Mouse (Mus musculus) hindbrain, embryonic 13.5 days (tissue): ENCODE measurements at regions not wholly inside any gene's neighbourhood (a gene's known extent, or its start where the extent isn't known, plus 50 kb on each side); places are given as distances from the start of the nearest gene placed in this dataset.

Experiments used
- ATAC-seq: fragments of 200-750 bp; cut with Nextera tagmentation; 2 replicates; pipeline ENCODE4 v1.8.0; 2017; ENCODE audit warnings: moderate TSS enrichment; ENCODE audit not compliant: low FRiP score
- H3K27ac ChIP-seq: fragments of 300-500 bp; sonication (generic); 2 replicates; pipeline ENCODE4 v1.5.1; 2015; ENCODE audit warnings: inconsistent platforms, mild to moderate bottlenecking, moderate library complexity
- H3K27me3 ChIP-seq: fragments of 300-500 bp; sonication (generic); 2 replicates; pipeline ENCODE4 v1.6.1; 2015; ENCODE audit warnings: mild to moderate bottlenecking, inconsistent platforms
- H3K36me3 ChIP-seq: fragments of 300-500 bp; sonication (generic); 2 replicates; pipeline ENCODE4 v1.6.1; 2015; ENCODE audit warnings: mild to moderate bottlenecking, inconsistent platforms
- H3K4me1 ChIP-seq: fragments of 300-500 bp; sonication (generic); replicated peaks from 2 replicates; pipeline ENCODE4 v1.6.1; 2015; ENCODE audit warnings: inconsistent platforms
- H3K4me2 ChIP-seq: fragments of 300-500 bp; sonication (generic); 2 replicates; pipeline ENCODE4 v1.6.1; 2015; ENCODE audit warnings: inconsistent platforms, mild to moderate bottlenecking, moderate library complexity
- H3K4me3 ChIP-seq: fragments of 300-500 bp; sonication (generic); 2 replicates; pipeline ENCODE4 v1.5.1; 2015; ENCODE audit warnings: mild to moderate bottlenecking, inconsistent platforms
- H3K9ac ChIP-seq: fragments of 300-500 bp; sonication (generic); 2 replicates; pipeline ENCODE4 v1.6.1; 2015; ENCODE audit warnings: mild to moderate bottlenecking, inconsistent platforms
- H3K9me3 ChIP-seq: fragments of 300-500 bp; sonication (generic); 2 replicates; pipeline ENCODE4 v1.6.1; 2016; ENCODE audit warnings: inconsistent platforms
- WGBS: fragments of 180-500 bp; shearing (Covaris S2); methylation state at CpG from one replicate; pipeline ENCODE4 v1.1.7; 2015; 5-methylcytosine and 5-hydroxymethylcytosine counted together

GRCm38 (mm10) chr11:109034596-109034995 lies 109.6 kb downstream of the E030025P04Rik start:
- ATAC-seq = no peak
- Histone ChIP-seq H3K4me1 (peaks cover 27% of the 10 kb centered on the region), H3K36me3 (no peaks in the 10 kb centered on the region), H3K9me3 (no peaks in the 10 kb centered on the region), H3K9ac (no peak overlapping the region), H3K4me2 (no peak overlapping the region), H3K27ac (no peak overlapping the region), H3K4me3 (no peak overlapping the region), H3K27me3 (no peaks in the 10 kb centered on the region)
- WGBS = 83% methylated on average over 1 of the region's 1 CpGs

DNA sequence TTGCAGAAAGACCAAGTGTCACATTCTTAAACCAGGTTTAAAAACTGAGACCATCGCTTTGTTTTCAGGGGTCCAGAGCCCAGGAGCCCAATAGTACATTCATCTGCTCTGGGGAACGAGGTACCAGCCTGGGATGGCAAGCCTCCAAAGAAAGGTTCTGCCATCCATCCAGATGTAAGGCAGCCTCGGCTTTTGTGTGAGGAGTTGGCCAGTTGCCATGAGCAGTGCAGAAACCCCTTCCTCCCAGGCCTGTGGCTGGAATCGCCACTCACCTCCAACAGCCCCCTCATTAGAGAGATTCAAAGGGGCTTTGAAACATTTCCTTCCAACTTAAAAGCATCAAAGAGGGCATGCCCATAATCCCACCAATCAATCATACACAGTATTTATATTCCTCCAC lies 110.1 kb downstream of the E030025P04Rik start:
- H3K9ac ChIP-seq = no peak overlapping the region
- H3K27ac ChIP-seq = no peak overlapping the region
- peaks cover 25% of the 10 kb centered on the region for H3K4me1 ChIP-seq
- 43% methylated on average over 4 of the region's 4 CpGs for WGBS
- ATAC-seq = no peak
- H3K4me2 ChIP-seq = no peak overlapping the region
- no peaks in the 10 kb centered on the region for H3K36me3 ChIP-seq
- H3K27me3 ChIP-seq = no peaks in the 10 kb centered on the region
- H3K4me3 ChIP-seq = no peak overlapping the region
- no peaks in the 10 kb centered on the region for H3K9me3 ChIP-seq

GRCm38 (mm10) chr11:109032729-109033128 lies 111.4 kb downstream of the E030025P04Rik start:
- Histone ChIP-seq H3K27ac (peak overlapping the region; percentile 58; the same call in 1 of the 2 replicates), H3K27me3 (no peaks in the 10 kb centered on the region), H3K4me2 (no peak overlapping the region), H3K4me1 (peaks cover 25% of the 10 kb centered on the region), H3K9ac (no peak overlapping the region), H3K9me3 (no peaks in the 10 kb centered on the region), H3K4me3 (no peak overlapping the region), H3K36me3 (no peaks in the 10 kb centered on the region)
- ATAC-seq = peak; percentile 63
- 15% methylated on average over 6 of the region's 6 CpGs for WGBS

DNA sequence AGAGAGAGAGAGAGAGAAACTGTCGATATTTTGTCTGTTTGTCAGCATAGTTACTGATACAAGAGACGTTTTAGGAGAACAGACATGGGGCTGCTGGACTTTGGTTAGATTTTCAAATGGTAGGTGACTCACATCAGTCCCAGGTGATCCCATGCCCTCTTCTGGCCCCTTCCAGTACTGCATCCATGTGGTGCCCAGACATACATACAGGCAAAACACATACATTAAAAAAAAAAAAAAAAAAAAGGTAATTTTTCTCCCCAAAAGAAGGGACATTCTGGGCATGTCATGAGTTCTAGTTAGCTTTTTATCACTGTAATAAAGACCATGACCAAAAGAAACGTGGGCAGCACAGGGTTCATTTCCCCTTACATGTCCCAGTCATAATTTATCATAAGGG lies 110.3 kb downstream of the Axin2 start:
- Histone ChIP-seq H3K4me3 (no peak overlapping the region), H3K9ac (no peak overlapping the region), H3K36me3 (no peaks in the 10 kb centered on the region), H3K27me3 (no peaks in the 10 kb centered on the region), H3K27ac (no peak overlapping the region), H3K4me2 (no peak overlapping the region), H3K9me3 (no peaks in the 10 kb centered on the region), H3K4me1 (peaks cover 25% of the 10 kb centered on the region)
- no peak for ATAC-seq
- 36% methylated on average over 3 of the region's 3 CpGs for WGBS

GRCm38 (mm10) chr11:109029894-109030293 lies 109.7 kb downstream of the Axin2 start:
- Histone ChIP-seq H3K27me3 (no peaks in the 10 kb centered on the region), H3K9me3 (no peaks in the 10 kb centered on the region), H3K4me2 (no peak overlapping the region), H3K9ac (no peak overlapping the region), H3K27ac (no peak overlapping the region), H3K36me3 (no peaks in the 10 kb centered on the region), H3K4me3 (no peak overlapping the region), H3K4me1 (peaks cover 25% of the 10 kb centered on the region)
- ATAC-seq = no peak
- WGBS = 54% methylated on average over 7 of the region's 7 CpGs

- Histone ChIP-seq H3K9me3 (no peaks in the 10 kb centered on the region), H3K4me1 (no peaks in the 10 kb centered on the region), H3K27ac (no peak overlapping the region), H3K27me3 (no peaks in the 10 kb centered on the region), H3K4me2 (no peak overlapping the region), H3K9ac (no peak overlapping the region), H3K4me3 (no peak overlapping the region), H3K36me3 (no peaks in the 10 kb centered on the region)
- WGBS = 79% methylated on average over 7 of the region's 7 CpGs
- ATAC-seq = no peak
These were observed 94.7 kb downstream of the Axin2 start for GRCm38 (mm10) chr11:109014806-109015205.

DNA sequence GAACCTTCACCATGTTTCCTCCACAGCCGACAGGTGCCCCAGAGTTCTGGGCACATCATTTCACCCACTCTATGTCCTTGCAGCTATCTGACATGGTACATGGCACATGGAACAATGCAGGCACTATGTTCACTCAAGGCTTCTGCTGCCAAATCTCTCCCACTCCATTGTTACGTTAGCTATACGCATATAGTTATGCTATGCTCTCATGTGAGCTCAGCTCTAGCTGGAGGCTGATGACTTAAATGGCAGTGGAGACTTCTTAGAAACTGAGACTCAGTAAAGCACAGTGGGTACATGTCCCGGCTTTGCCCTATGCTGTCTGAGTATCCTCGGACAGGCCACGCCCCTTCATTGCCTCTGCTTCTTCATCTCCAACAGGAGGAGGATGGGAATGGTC lies 91.0 kb downstream of the Axin2 start:
- H3K36me3 ChIP-seq = no peaks in the 10 kb centered on the region
- 94% methylated on average over 6 of the region's 6 CpGs for WGBS
- ATAC-seq = no peak
- no peaks in the 10 kb centered on the region for H3K27me3 ChIP-seq
- H3K9me3 ChIP-seq = no peaks in the 10 kb centered on the region
- H3K9ac ChIP-seq = no peak overlapping the region
- H3K4me2 ChIP-seq = no peak overlapping the region
- no peak overlapping the region for H3K4me3 ChIP-seq
- H3K4me1 ChIP-seq = no peaks in the 10 kb centered on the region
- no peak overlapping the region for H3K27ac ChIP-seq

DNA sequence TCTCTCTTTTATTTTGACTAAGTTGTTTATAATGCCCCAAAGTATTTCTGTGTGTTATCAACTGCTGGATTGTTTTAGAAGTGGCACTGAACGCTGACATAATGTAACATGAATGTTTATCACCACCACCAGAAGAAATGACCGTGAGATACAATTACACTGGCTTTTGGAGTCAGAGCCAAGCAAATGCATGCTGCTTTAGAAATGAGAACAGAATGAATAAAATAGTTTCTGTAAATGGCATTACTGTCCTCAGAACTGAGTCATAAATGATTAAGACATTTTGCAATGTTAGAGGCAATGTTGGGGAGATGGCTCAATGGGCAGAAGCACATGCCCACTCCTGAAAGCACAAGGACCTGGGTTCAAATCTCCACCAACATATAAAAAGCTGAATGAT lies 88.7 kb downstream of the Axin2 start:
- H3K4me1 ChIP-seq = no peaks in the 10 kb centered on the region
- no peak overlapping the region for H3K4me3 ChIP-seq
- H3K4me2 ChIP-seq = no peak overlapping the region
- no peak overlapping the region for H3K9ac ChIP-seq
- no peak overlapping the region for H3K27ac ChIP-seq
- no peak for ATAC-seq
- 89% methylated on average over 2 of the region's 2 CpGs for WGBS
- no peaks in the 10 kb centered on the region for H3K36me3 ChIP-seq
- H3K9me3 ChIP-seq = no peaks in the 10 kb centered on the region
- H3K27me3 ChIP-seq = no peaks in the 10 kb centered on the region

DNA sequence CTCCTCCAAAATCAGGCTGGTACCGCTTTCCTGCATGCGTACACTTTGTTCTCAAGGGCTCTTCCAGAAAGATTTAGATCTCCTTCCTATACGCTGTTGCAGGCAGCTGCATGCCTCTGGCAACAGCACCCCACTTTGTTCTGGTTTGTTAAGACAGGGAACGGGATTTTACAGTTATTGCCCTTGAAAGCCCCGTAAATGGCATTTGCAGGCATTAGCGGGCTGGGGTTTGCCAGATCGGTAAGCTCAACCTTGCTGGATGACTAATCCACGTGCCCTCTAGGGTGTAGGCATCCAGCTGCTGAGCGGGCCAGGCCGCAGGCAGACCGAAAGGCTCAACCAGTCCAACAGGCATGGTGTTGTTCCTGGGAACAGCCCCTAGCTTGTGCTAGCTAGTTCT lies 85.5 kb downstream of the Axin2 start:
- H3K4me2 ChIP-seq = no peak overlapping the region
- H3K4me3 ChIP-seq = no peak overlapping the region
- WGBS = 95% methylated on average over 11 of the region's 11 CpGs
- H3K27ac ChIP-seq = no peak overlapping the region
- no peaks in the 10 kb centered on the region for H3K36me3 ChIP-seq
- H3K4me1 ChIP-seq = no peaks in the 10 kb centered on the region
- no peak for ATAC-seq
- no peak overlapping the region for H3K9ac ChIP-seq
- H3K9me3 ChIP-seq = peaks cover 6% of the 10 kb centered on the region
- no peaks in the 10 kb centered on the region for H3K27me3 ChIP-seq
